Mouse (Mus musculus) gastrocnemius, adult 2 months (tissue): Measurements from ENCODE around the gene Arl2bp. TPM values are rescaled to one million over a fixed set of nuclear protein-coding genes. Genes with fewer than 3 reads are reported as not detected.

Source experiments
- DNase-seq: peaks from one replicate; pipeline ENCODE4 v3.0.0; 2022
- H3K27ac ChIP-seq: fragments of 200-600 bp; 2 replicates; pipeline ENCODE4 v1.8.1; 2022; ENCODE audit warnings: mild to moderate bottlenecking
- H3K4me3 ChIP-seq: fragments of 200-600 bp; 2 replicates; pipeline ENCODE4 v1.8.1; 2022; ENCODE audit warnings: mild to moderate bottlenecking, moderate library complexity
- CTCF ChIP-seq: fragments of 200-600 bp; IDR thresholded peaks from 2 replicates; pipeline ENCODE4 v1.8.1; 2022; ENCODE audit warnings: antibody characterized with exemption, mild to moderate bottlenecking, moderate library complexity
- intact Hi-C: fragments of 180-260 bp; cut with DNase I; formaldehyde crosslinking; loops from one replicate; pipeline ENCODE4 v1.15.1; 2025
- total RNA-seq, 2 experiments: library from RNA; stranded (reverse); gene quantifications; 2 replicates each; pipeline ENCODE4 v1.2.3; 2021

Arl2bp gene
- total RNA-seq, 2 experiments from 2014 or later = 42.0 to 51.2 TPM

GRCm38 (mm10) chr8:94715871-94716270, 49.5 kb downstream of the Arl2bp start:
- no peak for TF ChIP-seq CTCF
- intact Hi-C loops = no loop called here
- DNase-seq = no peak
- no peak overlapping the region for H3K4me3 ChIP-seq
- no peak overlapping the region for H3K27ac ChIP-seq

DNA sequence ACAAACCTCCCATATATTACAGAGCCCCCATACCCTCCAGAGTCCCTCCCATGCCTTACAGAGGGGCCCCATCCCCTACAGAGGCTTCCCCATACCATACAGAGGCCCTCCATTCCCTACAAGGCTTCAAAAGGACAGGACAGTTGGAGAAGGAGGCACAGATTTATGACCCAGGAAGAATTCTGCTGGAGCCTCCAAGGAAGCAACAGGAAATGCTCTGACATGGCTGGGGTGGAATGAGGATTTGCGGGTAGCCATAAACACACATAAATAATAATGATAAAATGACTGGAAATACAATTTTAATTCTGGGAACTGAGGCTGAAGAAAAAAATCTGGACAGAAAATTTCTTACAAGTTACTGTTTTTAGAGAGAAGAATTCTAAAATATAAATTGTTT, 50.4 kb downstream of the Arl2bp start:
- TF ChIP-seq CTCF = no peak
- intact Hi-C loops = no loop called here
- DNase-seq = no peak
- Histone ChIP-seq H3K27ac (no peak overlapping the region), H3K4me3 (no peak overlapping the region)

Other genes with a start within 250 kb of the Arl2bp start
- 1 to 10 TPM in 1 of 2 experiments, under 1 TPM in 1; 0.43 to 1.1 TPM for gene Nlrc5, start 232.2 kb upstream of the Arl2bp start, total RNA-seq
- 1 to 10 TPM; 4.9 to 6.9 TPM for gene Cpne2, start 133.6 kb upstream of the Arl2bp start, total RNA-seq
- 10 to 100 TPM in 1 of 2 experiments, 1 to 10 TPM in 1; 8.5 to 10.8 TPM for gene Rspry1, start 64.7 kb upstream of the Arl2bp start, total RNA-seq
- 10 to 100 TPM; 17.9 to 22.6 TPM for gene Fam192a, start 64.6 kb upstream of the Arl2bp start, total RNA-seq
- 1 to 10 TPM in 1 of 2 experiments, under 1 TPM in 1; 0.86 to 1.0 TPM for gene Pllp, start 29.7 kb downstream of the Arl2bp start, total RNA-seq
- not detected for gene Ccl22, start 79.0 kb downstream of the Arl2bp start, total RNA-seq
- gene Cx3cl1, start 105.4 kb downstream of the Arl2bp start, total RNA-seq = 1 to 10 TPM in 1 of 2 experiments, under 1 TPM in 1; 0.36 to 1.0 TPM
- not detected for gene Ccl17, start 143.9 kb downstream of the Arl2bp start, total RNA-seq
- 100 to 1,000 TPM; 359 to 480 TPM for gene Coq9, start 171.7 kb downstream of the Arl2bp start, total RNA-seq
- 10 to 100 TPM; 29.7 to 44.5 TPM for gene Ciapin1, start 171.8 kb downstream of the Arl2bp start, total RNA-seq
- 10 to 100 TPM; 47.3 to 49.8 TPM for gene Polr2c, start 190.8 kb downstream of the Arl2bp start, total RNA-seq
- 1 to 10 TPM; 2.7 to 6.1 TPM for gene Dok4, start 209.7 kb downstream of the Arl2bp start, total RNA-seq